Mouse (Mus musculus): ENCODE measurements around the gene Tmem203.
"Not testable (repeated sequence)": the region's sequence is repeated elsewhere in the genome, so short reads cannot be mapped to it uniquely, and the experiment has no call there.

The Tmem203 gene

DNA sequence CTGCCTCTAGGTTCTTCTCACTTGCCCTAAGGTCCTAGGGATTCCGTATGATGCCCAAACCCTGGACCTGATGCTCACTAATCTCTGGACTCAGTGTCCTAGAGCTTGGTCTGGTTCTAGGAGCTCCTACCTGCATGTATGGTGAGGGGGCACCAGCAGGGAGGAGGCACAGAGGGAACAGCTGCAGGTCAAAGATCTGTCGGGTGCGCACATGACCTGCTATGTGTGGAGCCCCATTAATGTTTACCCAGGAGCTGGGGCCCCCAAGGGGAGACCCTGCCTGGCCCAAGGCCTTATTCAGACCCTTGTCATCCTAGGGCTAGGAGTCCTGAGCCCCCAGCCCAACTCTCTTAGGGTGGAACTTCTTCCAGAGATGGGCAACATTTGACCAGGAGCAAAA, 21.2 kb upstream of the Tmem203 start, which contains the start of gene Slc34a3:
Slc34a3 (minus strand) TSS at position 315 of the 400 bp plus-strand sequence.
- DNase-seq (ENCODE audit: low read depth, low spot score), result no peak

DNA sequence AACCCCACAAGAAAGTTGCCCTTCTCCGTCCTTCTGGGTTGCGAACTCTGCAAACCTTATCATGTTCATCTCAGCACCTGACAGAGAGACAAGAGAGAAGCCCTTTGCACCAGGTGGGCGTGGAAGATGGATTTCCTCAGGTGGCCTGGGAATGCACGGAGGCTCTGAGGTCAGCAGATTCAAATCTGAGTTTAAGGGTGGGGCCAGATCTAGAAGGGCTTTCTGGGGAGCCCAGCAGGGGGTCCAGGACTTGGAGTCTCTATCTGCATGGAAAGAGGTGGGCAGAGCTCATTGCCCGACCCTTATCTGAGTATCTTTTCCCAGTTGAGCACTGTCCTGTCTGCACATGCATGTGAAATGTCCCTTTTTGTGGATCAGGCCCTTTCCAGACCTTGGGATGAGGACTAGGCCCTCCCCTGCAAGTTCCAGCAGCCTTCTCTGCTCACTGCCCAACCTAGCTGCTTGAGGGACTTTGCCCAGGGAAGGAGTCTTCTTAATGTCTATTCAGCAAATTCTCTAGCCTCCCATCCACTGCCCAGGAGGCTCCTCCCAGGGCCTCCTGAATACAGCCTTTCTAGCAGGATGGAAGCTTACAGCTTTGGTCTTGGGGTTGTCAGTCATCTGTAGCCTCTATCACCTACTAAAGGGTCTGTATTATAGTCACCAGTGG, 20.6 kb upstream of the Tmem203 start:
- no peak for DNase-seq (ENCODE audit: low read depth, low spot score)

DNA sequence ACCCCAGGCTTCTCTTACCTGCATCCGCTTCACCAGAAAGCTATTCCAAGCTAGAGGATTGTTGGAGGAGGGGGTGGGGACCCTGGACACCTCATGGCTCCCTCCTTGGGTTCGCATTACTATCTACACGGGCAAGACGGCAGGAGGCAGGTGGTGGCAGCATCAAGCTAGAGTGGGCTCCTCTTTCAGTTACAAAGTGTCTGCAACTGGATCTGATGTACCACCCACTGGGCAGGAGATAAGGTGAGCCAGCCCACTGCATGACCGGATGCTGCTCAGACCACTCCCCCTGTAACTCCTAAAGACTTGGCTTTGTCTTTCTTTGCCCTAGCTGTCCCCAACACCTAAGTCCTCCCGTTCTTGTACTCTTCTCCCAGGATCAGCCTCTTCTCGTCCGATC, 18.6 kb upstream of the Tmem203 start, which contains the start of gene Rnf224:
Rnf224 (minus strand) TSS at position 174 of the 400 bp plus-strand sequence.
- no peak for DNase-seq (ENCODE audit: low read depth, low spot score)

DNA sequence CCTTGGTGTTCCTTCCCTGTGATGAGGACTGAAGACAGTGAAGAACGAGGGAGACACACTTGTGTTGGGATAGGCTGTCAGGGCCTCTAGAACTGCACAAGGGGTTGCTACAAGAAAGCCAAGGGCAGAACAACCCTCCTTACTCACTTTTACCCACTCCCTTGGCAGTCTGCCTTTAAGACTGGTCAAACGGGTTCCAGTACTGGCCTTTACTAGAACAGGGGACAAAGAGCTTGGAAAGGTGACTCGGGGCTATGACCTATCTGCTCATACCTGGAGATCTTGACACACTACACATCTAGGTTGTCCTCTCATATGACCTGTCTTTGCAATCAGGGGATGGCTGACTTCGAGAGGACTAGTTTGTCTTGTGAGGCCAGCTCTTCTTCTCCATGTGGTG, 17.7 kb upstream of the Tmem203 start:
- no peak for DNase-seq (ENCODE audit: low read depth, low spot score)

DNA sequence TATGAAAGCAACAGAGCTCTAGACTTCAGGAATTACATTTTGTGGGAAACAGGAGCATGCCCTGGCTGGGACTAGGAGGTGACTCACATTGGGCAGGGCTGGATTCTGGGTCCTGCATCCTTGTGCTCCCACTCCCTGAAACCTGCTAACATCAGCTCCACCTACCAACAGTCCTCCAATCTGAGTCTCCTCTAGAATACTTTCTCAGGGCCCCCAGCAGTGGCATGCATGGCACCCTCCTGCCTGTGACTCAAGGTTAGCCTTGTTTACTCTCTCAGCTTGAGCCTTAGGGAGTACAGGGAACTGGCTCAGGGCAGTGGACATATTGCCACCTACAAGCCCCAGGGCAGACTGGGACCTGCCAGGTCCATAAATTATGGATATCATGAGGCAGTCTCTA, 17.1 kb upstream of the Tmem203 start:
- DNase-seq (ENCODE audit: low read depth, low spot score), result peak; percentile 38

DNA sequence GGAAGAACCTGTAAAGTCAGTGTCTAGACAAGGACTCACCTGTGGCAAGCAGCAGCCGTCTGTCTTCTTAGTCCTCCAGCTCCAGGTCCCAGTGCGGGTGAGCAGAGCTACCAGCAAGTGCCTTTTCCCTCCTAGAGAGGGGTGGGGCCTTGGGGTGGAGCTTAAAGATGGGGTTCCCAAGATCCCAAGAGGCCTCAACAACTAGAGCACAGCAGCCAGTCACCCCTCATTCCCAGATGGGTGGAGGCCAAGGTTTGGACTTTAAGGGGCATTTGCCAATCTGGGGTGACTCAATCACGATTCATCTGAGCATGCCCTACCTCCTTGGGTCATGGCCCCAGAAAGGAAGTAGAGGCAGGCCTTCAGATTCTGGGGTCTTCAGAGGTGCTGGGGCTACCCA, 15.5 kb upstream of the Tmem203 start:
- no peak for DNase-seq (ENCODE audit: low read depth, low spot score)

DNA sequence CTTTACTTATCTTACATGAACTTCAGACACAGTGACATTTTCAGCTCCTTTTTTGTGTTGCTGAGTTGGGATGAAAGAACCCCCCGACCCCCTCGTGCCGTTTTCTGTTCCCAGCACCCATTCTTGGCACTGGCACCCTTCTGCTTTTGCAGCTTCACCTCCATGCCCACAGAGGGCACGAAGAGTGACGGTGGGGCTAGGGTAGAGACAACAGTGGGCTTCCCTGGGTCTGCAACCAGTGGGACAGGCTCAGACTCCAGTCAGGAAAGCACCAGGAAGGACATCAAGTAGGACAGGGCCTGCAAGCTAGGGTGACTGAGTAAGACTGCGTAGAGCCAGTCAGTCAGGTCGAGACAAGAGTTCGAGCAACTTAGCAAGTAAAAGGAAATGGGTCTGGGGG, 14.9 kb upstream of the Tmem203 start:
- no peak for DNase-seq (ENCODE audit: low read depth, low spot score)

DNA sequence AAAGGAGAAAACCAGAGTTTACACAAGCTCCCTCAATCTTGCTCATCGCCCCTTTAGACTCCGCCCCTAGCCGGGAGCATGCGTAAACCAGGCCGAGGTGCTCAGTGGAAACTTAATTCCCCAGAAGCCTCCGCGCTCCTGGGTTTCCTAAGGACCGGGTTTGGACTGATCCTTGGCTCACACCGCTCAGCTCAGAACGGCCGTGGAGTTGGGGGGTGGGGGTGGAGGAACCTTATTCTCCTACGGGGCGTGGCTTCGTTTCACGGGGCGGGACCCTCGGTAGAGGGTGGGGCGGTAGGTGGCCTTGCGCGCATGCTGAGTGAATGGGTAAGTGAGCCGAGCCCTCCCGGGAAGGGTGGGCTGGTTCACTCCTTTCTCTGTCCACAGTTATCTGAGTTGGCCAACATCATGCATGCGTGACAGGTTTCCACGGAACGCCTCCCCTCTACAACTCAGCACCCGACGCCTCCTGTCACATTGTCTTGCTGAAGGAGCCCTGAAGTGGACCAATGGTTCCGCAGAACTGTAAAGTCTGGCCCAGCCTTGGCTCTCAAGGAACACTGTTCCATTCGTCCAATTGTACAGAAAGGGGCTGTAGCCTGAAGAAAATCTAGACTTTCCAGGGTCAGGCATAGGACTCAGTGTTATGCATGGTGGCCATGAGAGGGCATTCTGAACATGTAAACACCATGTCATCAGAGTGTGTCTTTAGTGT, 14.4 kb upstream of the Tmem203 start:
- no peak for DNase-seq (ENCODE audit: low read depth, low spot score)

DNA sequence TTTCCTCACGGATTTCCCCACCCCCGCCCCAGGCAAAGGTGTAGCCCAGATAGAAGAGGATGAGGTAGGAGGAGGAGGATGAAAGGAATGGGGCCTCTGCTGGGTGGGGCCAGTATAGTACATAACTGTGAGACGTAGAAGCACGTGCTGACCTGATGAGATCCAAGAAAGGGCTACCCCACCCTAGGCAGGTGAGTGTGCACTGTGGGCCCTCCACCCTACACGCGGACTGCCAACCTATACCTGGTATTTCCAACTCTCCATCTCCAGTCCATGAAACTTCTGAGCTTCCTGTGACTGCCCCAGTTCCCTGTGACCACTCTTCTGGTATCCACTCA, 13.8 kb upstream of the Tmem203 start:
- no peak for DNase-seq (ENCODE audit: low read depth, low spot score)

DNA sequence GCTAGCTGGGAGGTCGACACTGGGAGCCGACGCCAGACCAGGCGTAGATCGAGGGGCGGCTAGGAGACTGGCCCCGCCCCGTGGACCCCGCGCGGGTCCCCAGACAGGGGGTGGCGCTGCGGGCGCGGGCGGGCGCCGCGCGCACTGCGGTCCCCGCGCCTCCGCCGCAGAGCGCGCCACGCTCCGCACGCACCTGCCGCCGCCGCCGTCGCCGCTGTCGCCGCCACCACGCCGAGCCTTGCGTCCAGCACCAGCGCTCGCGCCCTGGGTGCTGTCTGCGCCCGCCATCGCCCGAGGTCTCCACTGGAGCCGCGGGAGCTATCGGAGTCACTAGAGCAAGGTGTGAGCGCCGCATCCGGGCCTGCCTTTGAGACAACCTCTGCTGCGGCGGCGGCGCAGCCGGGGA, 13.1 kb upstream of the Tmem203 start, which contains the start of the genes Rnf208 and Cysrt1:
Rnf208 (plus strand) TSS at position 155 of the 406 bp plus-strand sequence.
Cysrt1 (minus strand) TSS at position 352 of the 406 bp plus-strand sequence.
- no peak for DNase-seq (ENCODE audit: low read depth, low spot score)

DNA sequence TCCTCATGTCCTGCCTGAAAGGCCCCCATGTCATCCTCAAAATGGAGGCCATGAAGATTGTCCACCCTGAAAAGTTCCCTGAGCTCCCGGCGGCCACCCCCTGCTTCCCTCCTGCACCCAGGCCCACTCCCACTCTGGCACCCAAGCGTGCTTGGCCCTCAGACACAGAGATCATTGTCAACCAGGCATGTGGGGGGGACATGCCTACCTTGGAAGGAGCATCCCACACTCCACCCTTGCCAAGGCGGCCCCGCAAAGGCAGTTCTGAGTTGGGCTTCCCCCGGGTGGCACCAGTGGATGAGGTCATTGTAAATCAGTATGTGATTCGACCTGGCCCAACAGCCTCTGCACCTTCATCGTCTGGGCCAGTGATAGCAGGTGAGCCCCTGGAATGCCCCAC, 11.9 kb upstream of the Tmem203 start:
- DNase-seq (ENCODE audit: low read depth, low spot score), result no peak

DNA sequence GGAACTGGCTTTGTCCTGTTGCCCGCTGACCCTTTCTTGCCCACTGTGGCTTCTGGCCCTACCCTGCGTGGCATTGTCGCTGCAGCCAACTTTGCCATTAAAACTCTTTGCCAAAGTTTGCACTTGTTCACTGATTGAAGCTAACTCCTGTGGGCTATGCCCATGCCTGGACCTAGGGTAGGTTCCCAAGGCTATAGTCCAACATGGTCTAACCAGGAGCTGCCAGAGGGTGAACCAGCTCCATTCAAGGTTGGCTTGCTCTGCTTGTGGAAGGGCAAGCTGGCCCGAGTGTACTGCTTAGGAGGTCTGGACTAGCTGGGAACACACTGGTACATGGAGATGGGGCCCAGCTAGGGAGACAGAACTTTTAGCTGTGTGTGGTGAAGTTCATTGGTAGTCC, 11.1 kb upstream of the Tmem203 start:
- no peak for DNase-seq (ENCODE audit: low read depth, low spot score)

DNA sequence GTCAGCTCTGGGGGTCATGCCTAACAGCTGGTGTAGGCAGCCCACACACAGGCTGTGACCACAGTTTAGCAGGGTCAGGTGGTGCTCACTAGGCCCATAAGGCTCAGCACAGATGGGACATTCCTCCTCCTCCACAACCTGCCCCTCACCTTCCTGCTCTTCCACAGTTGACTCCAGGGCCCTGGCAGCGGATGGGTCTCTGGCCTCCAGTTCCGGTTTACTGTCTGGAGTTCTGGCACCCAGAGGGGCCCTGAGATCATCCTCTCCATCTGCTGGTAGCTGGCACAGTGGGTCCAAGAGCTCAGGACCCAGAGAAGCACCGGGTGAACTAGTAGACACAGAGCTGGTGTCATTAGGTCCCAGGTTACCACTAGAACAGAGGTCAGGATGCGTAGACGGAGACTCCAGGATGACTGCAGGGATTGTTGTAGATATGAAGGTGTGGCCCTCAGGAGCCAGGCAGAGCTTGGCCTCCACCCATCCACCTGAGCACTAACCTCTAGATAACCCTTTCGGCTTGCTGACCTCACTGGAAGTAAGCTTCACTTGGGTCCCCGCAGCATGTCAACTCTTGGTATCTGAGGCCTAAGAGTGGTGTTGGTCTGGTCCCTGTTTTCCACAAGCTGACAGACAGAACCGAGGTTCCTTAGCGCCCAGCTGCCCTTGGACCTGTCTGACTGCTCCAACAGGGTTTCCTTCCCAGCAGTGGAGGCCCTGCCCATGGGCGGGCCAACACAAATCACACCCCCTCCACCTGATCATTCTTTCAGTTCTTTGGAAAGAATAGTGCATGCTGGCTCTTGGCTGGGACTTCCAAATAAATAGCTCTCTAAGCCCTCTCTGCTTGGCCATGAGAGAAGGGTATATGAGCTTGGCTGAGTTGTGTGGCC, 8.8 kb upstream of the Tmem203 start, which contains the start of gene AL732309.1:
AL732309.1 (minus strand) TSS at position 681 of the 890 bp plus-strand sequence.
- no peak for DNase-seq (ENCODE audit: low read depth, low spot score)

DNA sequence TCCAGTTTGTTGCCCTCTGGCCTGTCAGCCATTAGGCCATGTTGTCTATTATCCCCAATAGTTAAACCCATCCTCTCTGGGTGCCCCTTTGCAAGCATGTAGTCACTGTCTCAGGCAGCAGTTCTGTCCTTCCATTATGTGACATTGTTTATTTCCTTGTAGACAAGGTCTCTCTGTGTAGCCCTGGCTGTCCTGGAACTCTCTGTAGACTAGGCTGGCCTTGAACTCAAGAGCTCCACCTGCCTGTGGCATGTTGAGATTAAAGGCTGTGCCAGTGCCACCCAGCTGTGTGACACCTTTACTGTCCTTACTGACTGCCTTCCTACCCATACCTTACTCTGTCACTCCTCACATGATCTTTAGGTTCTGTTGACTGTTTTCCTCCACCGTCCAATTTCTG, 2.9 kb upstream of the Tmem203 start:
- peak; percentile 40 for DNase-seq (ENCODE audit: low read depth, low spot score)

DNA sequence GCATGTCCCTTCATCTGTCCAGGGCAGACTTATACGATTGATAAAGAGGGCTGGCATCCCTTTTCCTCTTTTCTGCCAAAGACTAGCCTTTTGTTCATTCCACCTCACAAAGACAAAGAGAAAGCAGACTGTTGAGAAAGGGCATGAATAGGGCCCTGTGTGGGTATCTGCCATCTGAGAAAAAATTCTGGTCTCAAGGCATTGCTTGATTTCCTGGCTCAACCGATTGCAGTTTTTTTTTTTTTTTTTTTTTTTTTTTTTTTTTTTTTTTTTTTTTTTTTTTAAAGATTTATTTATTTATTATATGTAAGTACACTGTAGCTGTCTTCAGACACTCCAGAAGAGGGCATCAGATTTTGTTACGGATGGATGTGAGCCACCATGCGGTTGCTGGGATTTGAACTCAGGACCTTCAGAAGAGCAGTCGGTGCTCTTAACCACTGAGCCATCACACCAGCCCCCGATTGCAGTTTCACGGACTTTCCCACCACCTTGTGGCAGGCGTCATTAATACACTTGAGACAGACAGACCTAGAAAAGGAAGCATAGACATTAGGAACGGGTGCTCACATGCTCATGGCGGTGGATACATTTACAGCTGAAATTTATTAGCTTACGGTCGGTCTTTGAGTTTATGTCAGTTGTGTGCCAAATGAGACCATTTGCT, 1.3 kb downstream of the Tmem203 start:
- peak; percentile 75 for DNase-seq (ENCODE audit: low read depth, low spot score)

DNA sequence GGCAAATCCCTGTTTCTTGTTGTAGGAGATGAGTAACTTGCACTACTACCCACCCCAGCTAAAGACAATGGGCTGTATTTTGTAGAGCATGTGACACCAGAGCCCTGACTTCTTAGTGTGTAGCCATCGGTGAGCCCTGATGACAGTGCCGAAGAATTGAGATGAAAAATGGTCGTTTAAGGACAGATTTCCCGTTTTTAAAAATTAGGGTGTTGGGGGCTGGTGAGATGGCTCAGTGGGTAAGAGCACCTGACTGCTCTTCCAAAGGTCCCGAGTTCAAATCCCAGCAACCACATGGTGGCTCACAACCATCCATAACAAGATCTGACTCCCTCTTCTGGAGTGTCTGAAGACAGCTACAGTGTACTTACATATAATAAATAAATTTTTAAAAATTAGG, 2.0 kb downstream of the Tmem203 start:
- not testable (repeated sequence) for DNase-seq (ENCODE audit: low read depth, low spot score)

DNA sequence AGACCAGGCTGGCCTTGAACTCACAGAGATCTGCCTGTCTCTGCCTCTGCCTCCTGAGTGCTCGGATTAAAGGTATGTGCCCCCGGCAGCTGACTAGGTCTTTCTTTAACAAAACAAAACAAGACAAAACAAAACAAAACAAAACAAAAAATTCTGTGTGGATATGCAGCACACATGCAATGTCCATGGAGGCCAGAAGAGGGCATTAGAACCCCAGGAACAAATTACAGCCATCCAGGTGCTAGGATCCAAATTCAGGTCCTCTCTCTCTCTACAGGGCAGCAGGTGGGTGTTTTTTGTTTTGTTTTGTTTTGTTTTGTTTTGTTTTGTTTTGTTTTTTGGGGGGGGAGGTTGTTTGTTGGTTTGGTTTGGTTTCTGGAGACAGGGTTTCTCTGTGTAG, 3.6 kb downstream of the Tmem203 start:
- no peak for DNase-seq (ENCODE audit: low read depth, low spot score)

DNA sequence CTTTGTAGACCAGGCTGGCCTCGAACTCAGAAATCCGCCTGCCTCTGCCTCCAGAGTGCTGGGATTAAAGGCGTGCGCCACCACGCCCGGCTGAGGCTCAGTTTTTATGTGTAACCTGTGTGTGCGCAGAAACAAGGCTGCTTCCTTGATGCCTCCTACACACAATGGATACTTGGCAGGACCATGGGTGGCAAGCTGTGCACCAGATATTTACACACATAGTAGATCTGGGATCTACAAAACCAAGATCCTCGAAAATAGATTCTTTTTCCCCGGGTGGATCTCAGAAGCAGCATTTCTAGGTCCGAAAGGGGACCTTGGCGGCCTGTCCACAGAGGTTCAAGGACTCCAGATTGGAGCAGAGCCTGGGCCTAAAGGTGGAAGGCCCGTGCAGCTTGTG, 6.6 kb downstream of the Tmem203 start:
- DNase-seq (ENCODE audit: low read depth, low spot score), result no peak

DNA sequence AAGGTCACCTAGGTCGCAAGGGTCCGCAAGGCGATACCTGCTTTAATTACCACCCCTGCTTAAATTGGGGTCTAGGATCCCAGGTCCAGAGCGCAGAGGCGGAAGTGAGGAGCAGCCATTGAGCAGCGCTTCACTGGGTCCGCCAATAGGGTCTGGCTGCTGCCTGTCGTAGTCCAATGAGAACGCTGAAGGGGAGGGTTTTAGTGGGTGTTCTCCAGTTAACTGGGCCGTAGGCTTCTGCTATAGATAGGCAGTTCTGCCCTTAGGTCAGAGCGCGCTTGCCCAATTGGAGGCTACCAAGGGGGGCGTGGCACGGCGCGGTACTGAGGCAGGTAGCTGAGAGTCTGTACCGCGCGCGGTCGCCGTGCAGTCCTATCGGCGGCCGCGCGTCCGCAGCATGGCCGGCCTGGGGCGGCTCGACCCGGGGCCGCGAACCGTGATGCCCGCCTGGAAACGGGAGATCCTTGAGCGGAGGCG, 7.1 kb downstream of the Tmem203 start, which contains the start of gene Tprn:
Tprn (plus strand) TSS at position 328 of the 477 bp plus-strand sequence.
- peak; percentile 98 for DNase-seq (ENCODE audit: low read depth, low spot score)

DNA sequence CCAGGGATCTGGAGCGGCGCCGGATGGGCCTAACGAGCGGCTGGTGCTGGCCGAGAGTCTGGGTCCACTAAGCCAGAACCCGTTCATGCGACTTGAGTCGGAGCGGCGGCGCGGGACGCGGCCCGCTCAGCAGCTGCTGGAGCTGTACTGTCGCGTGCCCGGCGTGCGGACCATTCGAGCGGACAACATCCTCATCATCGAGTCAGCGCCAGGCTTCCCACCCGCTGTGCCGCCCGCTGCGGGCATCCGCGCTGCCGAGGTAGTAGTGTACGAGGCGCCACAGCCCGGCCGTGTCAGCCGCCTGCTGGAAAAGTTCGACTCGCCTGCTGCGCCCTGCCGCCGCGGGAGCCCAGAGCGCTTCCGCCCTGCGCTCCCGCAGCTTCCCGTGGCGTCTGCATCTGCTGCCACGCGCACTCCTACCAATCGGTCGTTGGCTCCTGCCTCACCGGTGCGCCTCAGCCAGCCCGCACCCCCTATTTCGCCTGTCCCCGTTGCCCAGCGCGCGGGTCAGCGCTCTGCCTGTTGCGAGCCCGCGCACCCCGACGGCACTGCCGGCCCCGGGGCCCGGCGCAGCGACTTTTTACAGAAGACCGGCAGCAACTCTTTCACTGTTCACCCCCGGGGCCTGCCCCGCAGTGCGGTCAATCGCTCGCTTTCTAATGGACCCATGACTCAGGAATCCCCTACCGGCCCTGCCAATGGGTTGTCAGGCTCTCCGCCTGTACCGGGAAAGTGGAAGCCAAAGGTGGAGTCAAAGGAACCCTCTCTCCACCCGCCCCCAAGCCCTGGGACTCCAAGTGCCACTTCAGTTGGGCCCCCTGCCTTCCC, 7.8 kb downstream of the Tmem203 start:
- DNase-seq (ENCODE audit: low read depth, low spot score), result peak; percentile 53

Measured in 3T3-L1 (cell line).